ENCODE assay signal across 26 mouse cellular contexts in the genomic region with DNA sequence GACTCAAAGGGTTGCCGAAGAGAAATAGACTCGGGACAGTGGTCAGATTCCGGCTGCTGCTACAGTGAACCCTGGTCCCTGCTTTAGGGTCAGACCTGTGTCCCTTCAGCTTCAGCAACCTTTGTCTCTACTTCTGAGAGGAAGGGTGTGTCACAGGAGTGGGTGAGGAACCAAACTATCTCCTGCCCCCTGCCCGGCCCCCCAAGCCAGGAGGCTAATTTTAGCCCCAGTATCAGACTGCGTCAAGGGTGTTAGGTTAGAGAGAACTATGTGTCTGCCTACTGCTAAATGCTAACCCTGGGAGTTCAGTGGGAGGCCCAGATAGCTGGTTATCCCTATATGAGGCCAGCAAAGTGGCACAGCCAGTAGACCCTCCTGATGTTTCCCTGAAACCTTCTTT. TPM values are rescaled to one million over a fixed set of nuclear protein-coding genes. Genes with fewer than 3 reads are reported as not detected.
"Had no signal": no experiment of that assay in that cellular context is flagged by ENCODE, and none has a peak within 500 bp of the region (broad histone marks: within the 10 kb centered on the region; RNA-seq: fewer than 3 reads in every experiment).

No protein-coding gene starts in this region.

- H3K4me1 ChIP-seq: limb, embryonic 12.5 days had no signal

- H3K36me3 ChIP-seq: limb, embryonic 12.5 days; limb, embryonic 15.5 days; midbrain, embryonic 12.5 days; midbrain, embryonic 15.5 days; neural tube, embryonic 12.5 days; neural tube, embryonic 15.5 days had no signal

- H3K9me3 ChIP-seq: limb, embryonic 12.5 days; limb, embryonic 15.5 days; midbrain, embryonic 12.5 days; midbrain, embryonic 15.5 days; neural tube, embryonic 12.5 days; neural tube, embryonic 15.5 days had no signal

- H3K4me3 ChIP-seq: limb, embryonic 12.5 days; limb, embryonic 15.5 days; midbrain, embryonic 12.5 days; midbrain, embryonic 15.5 days; neural tube, embryonic 12.5 days; neural tube, embryonic 15.5 days had no signal

- H3K9ac ChIP-seq: limb, embryonic 12.5 days; limb, embryonic 15.5 days; liver, embryonic 14.5 days; liver, postnatal 0 days; lung, embryonic 14.5 days; midbrain, embryonic 12.5 days; midbrain, embryonic 15.5 days; neural tube, embryonic 12.5 days; neural tube, embryonic 15.5 days had no signal

- H3K27ac ChIP-seq: limb, embryonic 12.5 days; limb, embryonic 15.5 days; liver, embryonic 14.5 days; macrophage; midbrain, embryonic 12.5 days; midbrain, embryonic 15.5 days; neural tube, embryonic 12.5 days; neural tube, embryonic 15.5 days; stomach, postnatal 0 days had no signal

- H3K4me2 ChIP-seq: limb, embryonic 12.5 days; limb, embryonic 15.5 days; liver, embryonic 11.5 days; lung, embryonic 14.5 days; midbrain, embryonic 12.5 days; midbrain, embryonic 15.5 days; neural tube, embryonic 12.5 days; neural tube, embryonic 15.5 days had no signal

- H3K27me3 ChIP-seq: midbrain, embryonic 15.5 days; neural tube, embryonic 12.5 days; neural tube, embryonic 15.5 days had no signal

- DNase-seq: kidney, postnatal 14 days; kidney, postnatal 4 days; left cerebral cortex, postnatal 4 days; liver, postnatal 0 days; lung, embryonic 14.5 days; right cerebral cortex, adult 18-20 months; right cerebral cortex, postnatal 14 days; right cerebral cortex, postnatal 4 days; thymus, adult 2 months; thymus, postnatal 14 days; thymus, postnatal 4 days had no signal

- ATAC-seq: liver, postnatal 0 days; lung, postnatal 0 days; midbrain, embryonic 15.5 days had no signal

RNA-seq across cellular contexts. Expression of a gene that starts 29.3 kb away (rescaled TPM):
- total RNA-seq: layer of hippocampus, adult 18-20 months; layer of hippocampus, postnatal 14 days; left cerebral cortex, postnatal 14 days; left cerebral cortex, postnatal 4 days; megakaryocyte, adult 5-6 weeks had no signal
- polyA plus RNA-seq: liver, embryonic 11.5 days; liver, embryonic 14.5 days; liver, postnatal 0 days; lung, postnatal 0 days; macrophage; midbrain, embryonic 12.5 days; midbrain, embryonic 15.5 days; neural tube, embryonic 12.5 days had no signal

RNA-seq across cellular contexts. Expression of a gene that starts 29.7 kb away (rescaled TPM):
- total RNA-seq: megakaryocyte, adult 5-6 weeks had no signal
- polyA plus RNA-seq: macrophage had no signal

RNA-seq across cellular contexts. Expression of a gene that starts 38.9 kb away (rescaled TPM):
- total RNA-seq: megakaryocyte, adult 5-6 weeks had no signal
- polyA plus RNA-seq: macrophage had no signal
